Mouse (Mus musculus) heart, adult 9 months (tissue): Measurements from ENCODE around the gene Grk5.
"Not testable (repeated sequence)": the region's sequence is repeated elsewhere in the genome, so short reads cannot be mapped to it uniquely, and the experiment has no call there.

Source experiments
- DNase-seq, 2 experiments: peaks; one replicate each; pipeline ENCODE4 v3.0.0; 2022; ENCODE audit warnings: low spot score in 2 of 2

Grk5 gene

GRCm38 (mm10) chr19:60889714-60890315 lies at the start of gene Grk5:
Grk5 (plus strand) TSS chr19:60889749.
- peak; percentile 94 to 95 for DNase-seq

GRCm38 (mm10) chr19:60843324-60843723 lies 46.2 kb upstream of the Grk5 start:
- no peak for DNase-seq

- DNase-seq: no peak
Observed at GRCm38 (mm10) chr19:60845731-60846130, 43.8 kb upstream of the Grk5 start.

GRCm38 (mm10) chr19:60860868-60861700 lies 28.5 kb upstream of the Grk5 start, which contains the start of gene Sfxn4:
Sfxn4 (minus strand) TSS chr19:60861479.
- peak; percentile 96 for DNase-seq

GRCm38 (mm10) chr19:60866169-60866568 lies 23.4 kb upstream of the Grk5 start:
- not testable (repeated sequence) for DNase-seq

- DNase-seq: no peak
Observed at GRCm38 (mm10) chr19:60870489-60870888, 19.1 kb upstream of the Grk5 start.

- no peak for DNase-seq
Observed at GRCm38 (mm10) chr19:60871366-60871765, 18.2 kb upstream of the Grk5 start.

- no peak for DNase-seq
Observed at GRCm38 (mm10) chr19:60872272-60872671, 17.3 kb upstream of the Grk5 start.

- DNase-seq: no peak
Observed at GRCm38 (mm10) chr19:60873501-60873900, 16.0 kb upstream of the Grk5 start.

GRCm38 (mm10) chr19:60874064-60874694 lies 15.4 kb upstream of the Grk5 start, which contains the start of gene Prdx3:
Prdx3 (minus strand) TSS chr19:60874556.
- peak; percentile 98 for DNase-seq

GRCm38 (mm10) chr19:60883129-60883528 lies 6.4 kb upstream of the Grk5 start:
- peak in 1 of 2 experiments; percentile 35 for DNase-seq

- DNase-seq: no peak
Observed at GRCm38 (mm10) chr19:60887637-60888036, 1.9 kb upstream of the Grk5 start.

GRCm38 (mm10) chr19:60889101-60889713 lies 342 bp upstream of the Grk5 start:
- DNase-seq: peak; percentile 87 to 91

GRCm38 (mm10) chr19:60890391-60891122 lies 1.0 kb downstream of the Grk5 start:
- DNase-seq: no peak

- DNase-seq: peak in 1 of 2 experiments; percentile 39
Observed at GRCm38 (mm10) chr19:60891123-60891470, 1.5 kb downstream of the Grk5 start.

GRCm38 (mm10) chr19:60891934-60892547 lies 2.5 kb downstream of the Grk5 start:
- peak; percentile 39 to 65 for DNase-seq

- peak in 1 of 2 experiments; percentile 32 for DNase-seq
Observed at GRCm38 (mm10) chr19:60895251-60895880, 5.8 kb downstream of the Grk5 start.

- no peak for DNase-seq
Observed at GRCm38 (mm10) chr19:60903139-60903538, 13.6 kb downstream of the Grk5 start.

GRCm38 (mm10) chr19:60903971-60904370 lies 14.4 kb downstream of the Grk5 start:
- no peak for DNase-seq

GRCm38 (mm10) chr19:60905477-60905876 lies 15.9 kb downstream of the Grk5 start:
- DNase-seq: no peak
